Mouse (Mus musculus) bone marrow, adult 2 months (tissue): Measurements from ENCODE around the gene Cnksr3. TPM values are rescaled to one million over a fixed set of nuclear protein-coding genes. Genes with fewer than 3 reads are reported as not detected.

Experiments used
- H3K27ac ChIP-seq: fragments of 200-500 bp; 2 replicates; pipeline ENCODE4 v1.5.1; 2012; ENCODE audit warnings: low read depth, mild to moderate bottlenecking, control low read depth, inconsistent platforms, low read length; ENCODE audit not compliant: control insufficient read depth, poor library complexity, insufficient read depth
- H3K4me1 ChIP-seq: fragments of 200-500 bp; 2 replicates; pipeline ENCODE4 v1.6.1; 2011; ENCODE audit warnings: low read length; ENCODE audit not compliant: control insufficient read depth, insufficient read depth
- H3K4me3 ChIP-seq: fragments of 200-500 bp; replicated peaks from 2 replicates; pipeline ENCODE3; 2011; ENCODE audit warnings: mild to moderate bottlenecking, low read depth, low read length, control low read depth; ENCODE audit not compliant: control insufficient read depth
- CTCF ChIP-seq: fragments of 200-500 bp; IDR thresholded peaks from 2 replicates; pipeline ENCODE4 v1.5.1; 2011; ENCODE audit warnings: low read length, control low read depth; ENCODE audit not compliant: control insufficient read depth, insufficient read depth
- POLR2A ChIP-seq: fragments of 200-500 bp; IDR thresholded peaks from 2 replicates; pipeline ENCODE4 v1.6.1; 2011; ENCODE audit warnings: low read depth, mild to moderate bottlenecking, control low read depth, low read length, borderline replicate concordance; ENCODE audit not compliant: control insufficient read depth
- WGBS: fragments of 180-500 bp; shearing (Covaris S2); methylation state at CpG from one replicate; pipeline ENCODE4 v1.1.7; 2018; 5-methylcytosine and 5-hydroxymethylcytosine counted together
- polyA plus RNA-seq: library from polyadenylated mRNA; stranded (reverse); fragments of >200 nt; gene quantifications from 2 replicates; pipeline ENCODE4 v1.2.4, GENCODE M21; 2011; ENCODE audit warnings: low replicate concordance; ENCODE audit not compliant: missing spikeins, insufficient read depth, insufficient read length

Cnksr3 gene
- polyA plus RNA-seq, 1 experiment = 4.6 TPM

- Histone ChIP-seq H3K4me3 (no peak overlapping the region), H3K4me1 (no peaks in the 10 kb centered on the region), H3K27ac (no peak overlapping the region)
- WGBS = 89% methylated on average over 12 of the region's 12 CpGs
- TF ChIP-seq CTCF (no peak), POLR2A (no peak)
These were observed 85.2 kb downstream of the Cnksr3 start for GRCm38 (mm10) chr10:7126882-7127281.

GRCm38 (mm10) chr10:7126287-7126686 is 85.8 kb downstream of the Cnksr3 start:
- TF ChIP-seq CTCF (no peak), POLR2A (no peak)
- H3K27ac ChIP-seq = no peak overlapping the region
- WGBS = 82% methylated on average over 7 of the region's 7 CpGs
- no peaks in the 10 kb centered on the region for H3K4me1 ChIP-seq
- no peak overlapping the region for H3K4me3 ChIP-seq

GRCm38 (mm10) chr10:7124993-7125392 is 87.0 kb downstream of the Cnksr3 start:
- H3K4me1 ChIP-seq = no peaks in the 10 kb centered on the region
- H3K4me3 ChIP-seq = no peak overlapping the region
- WGBS = 78% methylated on average over 7 of the region's 7 CpGs
- H3K27ac ChIP-seq = no peak overlapping the region
- TF ChIP-seq CTCF (no peak), POLR2A (no peak)

- no peaks in the 10 kb centered on the region for H3K4me1 ChIP-seq
- no peak overlapping the region for H3K27ac ChIP-seq
- H3K4me3 ChIP-seq = no peak overlapping the region
- TF ChIP-seq CTCF = no peak
- 71% methylated on average over 4 of the region's 4 CpGs for WGBS
These were observed 89.7 kb downstream of the Cnksr3 start for GRCm38 (mm10) chr10:7122294-7122693.

- TF ChIP-seq POLR2A (no peak), CTCF (no peak)
- no peak overlapping the region for H3K27ac ChIP-seq
- H3K4me3 ChIP-seq = no peak overlapping the region
- H3K4me1 ChIP-seq = no peaks in the 10 kb centered on the region
- 89% methylated on average over 13 of the region's 13 CpGs for WGBS
These were observed 91.8 kb downstream of the Cnksr3 start for GRCm38 (mm10) chr10:7120206-7120605.

- H3K4me1 ChIP-seq = no peaks in the 10 kb centered on the region
- no peak for TF ChIP-seq CTCF
- TF ChIP-seq POLR2A = no peak
- no peak overlapping the region for H3K4me3 ChIP-seq
- no peak overlapping the region for H3K27ac ChIP-seq
- WGBS = 47% methylated on average over 10 of the region's 10 CpGs
These were observed 93.6 kb downstream of the Cnksr3 start for GRCm38 (mm10) chr10:7118258-7119077.

GRCm38 (mm10) chr10:7117785-7118184 is 94.3 kb downstream of the Cnksr3 start:
- 59% methylated on average over 7 of the region's 7 CpGs for WGBS
- Histone ChIP-seq H3K4me3 (no peak overlapping the region), H3K4me1 (no peaks in the 10 kb centered on the region), H3K27ac (no peak overlapping the region)
- TF ChIP-seq CTCF (no peak), POLR2A (no peak)

- no peaks in the 10 kb centered on the region for H3K4me1 ChIP-seq
- TF ChIP-seq POLR2A = no peak
- TF ChIP-seq CTCF = no peak
- WGBS = 83% methylated on average over 5 of the region's 5 CpGs
- no peak overlapping the region for H3K27ac ChIP-seq
- H3K4me3 ChIP-seq = no peak overlapping the region
These were observed 97.2 kb downstream of the Cnksr3 start for GRCm38 (mm10) chr10:7114796-7115195.
